Mouse (Mus musculus) forebrain, postnatal 0 days (tissue): ENCODE measurements at regions not wholly inside any gene's neighbourhood (a gene's known extent, or its start where the extent isn't known, plus 50 kb on each side); places are given as distances from the start of the nearest gene placed in this dataset.
A peak's percentile ranks its signal among the peaks of the same experiment; 100 is the strongest.

ENCODE experiments used
- ATAC-seq: fragments of 200-750 bp; cut with Nextera tagmentation; 2 replicates; pipeline ENCODE4 v1.8.0; 2017; ENCODE audit warnings: mild to moderate bottlenecking, moderate library complexity
- DNase-seq: peaks from one replicate; pipeline ENCODE4 v3.0.0-alpha.2; 2015
- H3K27ac ChIP-seq: fragments of 300-500 bp; sonication (generic); 2 replicates; pipeline ENCODE4 v1.5.1; 2014; ENCODE audit warnings: low read depth, mild to moderate bottlenecking, antibody characterized with exemption, low read length, moderate library complexity, mixed read lengths
- H3K27me3 ChIP-seq: fragments of 300-500 bp; sonication (generic); 2 replicates; pipeline ENCODE4 v1.6.1; 2014; ENCODE audit warnings: mild to moderate bottlenecking, low read length, mixed read lengths; ENCODE audit not compliant: insufficient read depth
- H3K36me3 ChIP-seq: fragments of 300-500 bp; sonication (generic); 2 replicates; pipeline ENCODE4 v1.6.1; 2014; ENCODE audit warnings: mild to moderate bottlenecking, moderate library complexity; ENCODE audit not compliant: insufficient read depth
- H3K4me1 ChIP-seq: fragments of 300-500 bp; sonication (generic); 2 replicates; pipeline ENCODE4 v1.6.1; 2014; ENCODE audit warnings: antibody characterized with exemption; ENCODE audit not compliant: insufficient read depth
- H3K4me2 ChIP-seq: fragments of 300-500 bp; sonication (generic); 2 replicates; pipeline ENCODE4 v1.6.1; 2014; ENCODE audit warnings: low read depth, mild to moderate bottlenecking, moderate library complexity
- H3K4me3 ChIP-seq: fragments of 300-500 bp; sonication (generic); 2 replicates; pipeline ENCODE4 v1.5.1; 2014; ENCODE audit warnings: low read depth, low read length, mixed read lengths
- H3K9ac ChIP-seq: fragments of 300-500 bp; sonication (generic); 2 replicates; pipeline ENCODE4 v1.6.1; 2014; ENCODE audit warnings: mild to moderate bottlenecking
- H3K9me3 ChIP-seq: fragments of 300-500 bp; sonication (generic); 2 replicates; pipeline ENCODE4 v1.6.1; 2016; ENCODE audit warnings: low read length
- CTCF ChIP-seq: sonication (generic); IDR thresholded peaks from 2 replicates; pipeline ENCODE4 v1.5.1; 2016; ENCODE audit warnings: antibody characterized with exemption, control low read depth, low read depth
- WGBS: fragments of 180-500 bp; shearing (Covaris S2); extraction: QIAGEN DNeasy Blood & Tissue Kit; methylation state at CpG from one replicate; pipeline ENCODE4 v1.1.7; 2014; 5-methylcytosine and 5-hydroxymethylcytosine counted together

- Histone ChIP-seq H3K9ac (no peak overlapping the region), H3K36me3 (no peaks in the 10 kb centered on the region), H3K27ac (no peak overlapping the region), H3K4me3 (no peak overlapping the region), H3K4me2 (no peak overlapping the region), H3K9me3 (no peaks in the 10 kb centered on the region), H3K27me3 (no peaks in the 10 kb centered on the region), H3K4me1 (no peaks in the 10 kb centered on the region)
- WGBS: 41% methylated on average over 4 of the region's 4 CpGs
- DNase-seq (no peak), ATAC-seq (no peak)
- TF ChIP-seq CTCF: peak; percentile 70
These were observed 403.7 kb downstream of the Zfp536 start for GRCm38 (mm10) chr7:37369698-37370097.

GRCm38 (mm10) chr7:37373864-37374263 is 399.6 kb downstream of the Zfp536 start:
- ATAC-seq (peak; percentile 83), DNase-seq (peak; percentile 92)
- H3K27me3 ChIP-seq: peaks cover 5% of the 10 kb centered on the region; the same call in 1 of the 2 replicates
- H3K36me3 ChIP-seq: no peaks in the 10 kb centered on the region
- H3K9ac ChIP-seq: no peak overlapping the region
- peak; percentile 100 for TF ChIP-seq CTCF
- H3K4me1 ChIP-seq: no peaks in the 10 kb centered on the region
- peak overlapping the region; percentile 21; the same call in 1 of the 2 replicates for H3K4me2 ChIP-seq
- no peak overlapping the region for H3K4me3 ChIP-seq
- WGBS: 5% methylated on average over 11 of the region's 11 CpGs
- H3K27ac ChIP-seq: no peak overlapping the region
- no peaks in the 10 kb centered on the region for H3K9me3 ChIP-seq

- Histone ChIP-seq H3K4me2 (no peak overlapping the region), H3K27ac (no peak overlapping the region), H3K27me3 (peaks cover 5% of the 10 kb centered on the region; the same call in 1 of the 2 replicates), H3K9ac (no peak overlapping the region), H3K4me1 (no peaks in the 10 kb centered on the region), H3K9me3 (no peaks in the 10 kb centered on the region), H3K4me3 (no peak overlapping the region), H3K36me3 (no peaks in the 10 kb centered on the region)
- no peak for TF ChIP-seq CTCF
- DNase-seq: no peak
- WGBS: 39% methylated on average over 9 of the region's 9 CpGs
- no peak for ATAC-seq
These were observed 398.4 kb downstream of the Zfp536 start for GRCm38 (mm10) chr7:37375044-37375443.

GRCm38 (mm10) chr7:37375591-37375990 is 397.9 kb downstream of the Zfp536 start:
- Histone ChIP-seq H3K4me3 (no peak overlapping the region), H3K4me1 (no peaks in the 10 kb centered on the region), H3K9ac (no peak overlapping the region; the same call in 1 of the 2 replicates), H3K9me3 (no peaks in the 10 kb centered on the region), H3K27ac (no peak overlapping the region), H3K4me2 (no peak overlapping the region), H3K27me3 (peaks cover 5% of the 10 kb centered on the region; the same call in 1 of the 2 replicates), H3K36me3 (no peaks in the 10 kb centered on the region)
- ATAC-seq (no peak), DNase-seq (no peak)
- TF ChIP-seq CTCF: no peak
- WGBS: 35% methylated on average over 11 of the region's 11 CpGs

GRCm38 (mm10) chr7:37376207-37376606 is 397.2 kb downstream of the Zfp536 start:
- WGBS: 16% methylated on average over 6 of the region's 6 CpGs
- TF ChIP-seq CTCF: no peak

GRCm38 (mm10) chr7:37377889-37378521 is 395.4 kb downstream of the Zfp536 start:
- WGBS: 21% methylated on average over 19 of the region's 19 CpGs
- ATAC-seq: no peak
- no peaks in the 10 kb centered on the region for H3K4me1 ChIP-seq
- H3K27ac ChIP-seq: no peak overlapping the region
- DNase-seq: no peak
- H3K9me3 ChIP-seq: no peaks in the 10 kb centered on the region
- no peak overlapping the region for H3K9ac ChIP-seq
- no peak overlapping the region for H3K4me3 ChIP-seq
- H3K36me3 ChIP-seq: no peaks in the 10 kb centered on the region
- peak overlapping the region; percentile 23; the same call in 1 of the 2 replicates for H3K4me2 ChIP-seq
- no peak for TF ChIP-seq CTCF
- peaks cover 5% of the 10 kb centered on the region; the same call in 1 of the 2 replicates for H3K27me3 ChIP-seq

More at GRCm38 (mm10) chr7:37376207-37376606, 397.2 kb downstream of the Zfp536 start:
- Histone ChIP-seq H3K27ac (no peak overlapping the region; the same call in 1 of the 2 replicates), H3K4me3 (no peak overlapping the region), H3K27me3 (peaks cover 5% of the 10 kb centered on the region; the same call in 1 of the 2 replicates), H3K4me2 (no peak overlapping the region), H3K9ac (no peak overlapping the region), H3K9me3 (no peaks in the 10 kb centered on the region), H3K4me1 (no peaks in the 10 kb centered on the region), H3K36me3 (no peaks in the 10 kb centered on the region)
- ATAC-seq (no peak), DNase-seq (no peak)

- DNase-seq: no peak
- 92% methylated on average over 8 of the region's 8 CpGs for WGBS
- no peak for ATAC-seq
These were observed 385.6 kb downstream of the Zfp536 start for GRCm38 (mm10) chr7:37387871-37388270.

More at GRCm38 (mm10) chr7:37387871-37388270, 385.6 kb downstream of the Zfp536 start:
- H3K9me3 ChIP-seq: no peaks in the 10 kb centered on the region
- H3K27ac ChIP-seq: no peak overlapping the region
- H3K9ac ChIP-seq: no peak overlapping the region
- no peaks in the 10 kb centered on the region for H3K36me3 ChIP-seq
- no peak for TF ChIP-seq CTCF
- H3K4me2 ChIP-seq: no peak overlapping the region
- H3K27me3 ChIP-seq: no peaks in the 10 kb centered on the region
- no peak overlapping the region for H3K4me3 ChIP-seq
- peaks cover 5% of the 10 kb centered on the region for H3K4me1 ChIP-seq
